Mouse (Mus musculus) liver, embryonic 12.5 days (tissue): ENCODE measurements around the gene Kdm6b. TPM values are rescaled to one million over a fixed set of nuclear protein-coding genes. Genes with fewer than 3 reads are reported as not detected.
"Not testable (repeated sequence)": the region's sequence is repeated elsewhere in the genome, so short reads cannot be mapped to it uniquely, and the experiment has no call there.

ENCODE experiments used
- ATAC-seq: fragments of 200-750 bp; cut with Nextera tagmentation; 2 replicates; pipeline ENCODE4 v1.8.0; 2017; ENCODE audit warnings: moderate number of reproducible peaks, mild to moderate bottlenecking, moderate library complexity
- H3K27ac ChIP-seq: fragments of 300-500 bp; sonication (generic); 2 replicates; pipeline ENCODE4 v1.5.1; 2016; ENCODE audit warnings: mild to moderate bottlenecking
- H3K27me3 ChIP-seq: fragments of 300-500 bp; sonication (generic); replicated peaks from 2 replicates; pipeline ENCODE4 v1.6.1; 2016; ENCODE audit warnings: mild to moderate bottlenecking, moderate library complexity
- H3K36me3 ChIP-seq: fragments of 300-500 bp; sonication (generic); 2 replicates; pipeline ENCODE4 v1.6.1; 2016; ENCODE audit warnings: mild to moderate bottlenecking, moderate library complexity
- H3K4me1 ChIP-seq: fragments of 300-500 bp; sonication (generic); 2 replicates; pipeline ENCODE4 v1.6.1; 2016
- H3K4me2 ChIP-seq: fragments of 300-500 bp; sonication (generic); 2 replicates; pipeline ENCODE4 v1.6.1; 2016; ENCODE audit warnings: mild to moderate bottlenecking, moderate library complexity
- H3K4me3 ChIP-seq: fragments of 300-500 bp; sonication (generic); 2 replicates; pipeline ENCODE4 v1.5.1; 2016; ENCODE audit warnings: mild to moderate bottlenecking, moderate library complexity
- H3K9ac ChIP-seq: fragments of 300-500 bp; sonication (generic); 2 replicates; pipeline ENCODE4 v1.6.1; 2016; ENCODE audit warnings: mild to moderate bottlenecking, moderate library complexity
- H3K9me3 ChIP-seq: fragments of 300-500 bp; sonication (generic); replicated peaks from 2 replicates; pipeline ENCODE4 v1.6.1; 2016; ENCODE audit warnings: mild to moderate bottlenecking, moderate library complexity
- WGBS: fragments of 180-500 bp; shearing (Covaris S2); methylation state at CpG from one replicate; pipeline ENCODE4 v1.1.7; 2016; ENCODE audit not compliant: insufficient replicate concordance; 5-methylcytosine and 5-hydroxymethylcytosine counted together
- polyA plus RNA-seq: library from polyadenylated mRNA; unstranded; fragments of >200 nt; fragmentation: Nextera tagmentation; extraction: Ambion mirVana; gene quantifications from 2 replicates; pipeline ENCODE4 v1.2.1, GENCODE M21; 2016

Gene Kdm6b
- polyA plus RNA-seq, 1 experiment from 2014 or later: 7.1 TPM

GRCm38 (mm10) chr11:69401210-69401637 is 12.3 kb downstream of the Kdm6b start:
- peaks cover 68% of the 10 kb centered on the region for H3K36me3 ChIP-seq
- WGBS: 27% methylated on average over 22 of the region's 22 CpGs
- no peak overlapping the region for H3K4me3 ChIP-seq
- H3K27ac ChIP-seq: no peak overlapping the region
- H3K9ac ChIP-seq: no peak overlapping the region
- H3K27me3 ChIP-seq: peaks cover 8% of the 10 kb centered on the region; the same call in 1 of the 2 replicates
- ATAC-seq: peak; percentile 72
- peak overlapping the region; percentile 36; the same call in 1 of the 2 replicates for H3K4me2 ChIP-seq
- no peaks in the 10 kb centered on the region for H3K9me3 ChIP-seq
- H3K4me1 ChIP-seq: peaks cover 44% of the 10 kb centered on the region

DNA sequence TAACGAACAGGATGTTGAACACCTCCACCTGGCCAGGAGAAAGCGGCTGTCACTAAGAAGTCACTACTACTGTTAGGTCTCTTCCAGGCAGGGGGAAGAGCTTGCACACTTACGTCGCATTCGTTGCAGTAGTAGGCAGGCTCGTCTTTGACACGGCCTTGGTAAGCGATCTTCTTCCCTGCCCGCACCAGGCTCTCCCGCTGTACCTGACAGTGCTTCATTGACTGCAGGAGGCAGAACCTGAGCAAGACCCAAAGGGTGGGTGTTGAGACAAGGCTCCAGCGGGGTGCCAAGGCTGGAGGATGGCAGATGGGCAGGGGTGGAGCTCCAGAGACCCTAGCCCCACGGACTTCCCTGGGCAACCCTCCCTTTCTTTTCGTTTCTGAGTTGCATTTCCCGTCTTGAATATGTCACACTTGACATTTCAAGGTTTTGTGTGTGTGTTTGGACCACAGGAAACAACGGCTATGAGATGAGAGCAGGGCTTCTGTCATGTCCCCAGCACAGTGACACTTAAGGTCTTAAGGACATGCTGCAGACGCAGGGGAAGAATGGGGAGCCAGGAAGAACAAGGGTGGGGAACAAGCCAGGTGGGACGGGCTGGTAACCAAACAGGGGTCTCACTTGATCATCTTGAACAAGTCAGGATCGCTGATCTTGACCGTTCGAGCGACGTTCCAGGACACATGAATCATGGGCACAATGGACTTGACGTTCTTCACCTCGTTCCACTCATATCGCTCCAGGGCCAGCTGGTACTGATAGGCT is 13.2 kb downstream of the Kdm6b start:
- H3K27ac ChIP-seq: no peak overlapping the region
- H3K4me2 ChIP-seq: peak overlapping the region; percentile 44
- no peak for ATAC-seq
- peaks cover 59% of the 10 kb centered on the region for H3K36me3 ChIP-seq
- peaks cover 8% of the 10 kb centered on the region; the same call in 1 of the 2 replicates for H3K27me3 ChIP-seq
- H3K4me3 ChIP-seq: no peak overlapping the region
- H3K4me1 ChIP-seq: peaks cover 46% of the 10 kb centered on the region
- WGBS: 80% methylated on average over 25 of the region's 25 CpGs
- no peaks in the 10 kb centered on the region for H3K9me3 ChIP-seq
- H3K9ac ChIP-seq: no peak overlapping the region

DNA sequence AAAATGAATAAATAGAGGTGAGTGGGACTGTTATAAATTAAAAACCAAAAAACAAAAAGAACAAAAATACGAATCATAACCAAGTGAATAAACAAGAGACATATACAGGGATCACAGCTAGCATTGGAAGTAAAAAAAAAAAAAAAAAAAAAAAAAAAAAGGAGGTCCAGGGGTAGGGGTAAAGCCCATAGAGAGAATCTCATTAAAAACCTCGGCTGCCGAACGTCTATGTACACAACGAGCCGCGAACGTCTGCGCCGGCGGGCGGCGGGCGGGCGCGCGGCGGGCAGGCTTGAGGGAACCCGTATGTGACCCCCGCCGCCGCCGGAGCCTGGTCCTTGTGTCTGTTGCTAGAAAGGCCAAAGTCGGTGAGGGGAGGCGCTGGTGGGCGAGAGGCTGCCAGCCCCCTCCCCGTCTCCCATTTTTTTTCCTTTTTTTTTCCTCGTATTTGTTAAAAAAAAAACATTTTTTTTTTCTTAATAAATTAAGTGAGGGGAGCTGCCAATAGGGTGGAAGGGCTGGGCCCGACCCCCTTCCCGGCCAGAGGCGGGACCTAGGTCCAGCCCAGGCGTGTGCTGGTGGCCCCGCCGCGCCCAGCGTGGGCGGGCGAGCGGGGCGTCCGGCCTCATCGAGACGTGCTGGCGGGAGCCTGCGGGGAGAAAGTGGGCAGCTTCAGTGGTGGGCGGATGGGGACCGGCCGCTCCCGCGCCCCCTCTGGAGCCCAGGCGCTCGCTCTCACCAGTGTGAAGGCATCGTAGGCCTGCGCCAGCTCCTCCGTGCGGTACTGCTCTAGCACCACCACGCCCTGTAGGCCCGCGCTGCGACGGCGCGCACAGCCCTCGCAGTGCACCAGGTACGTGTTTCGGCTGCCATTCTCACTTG is 14.0 kb downstream of the Kdm6b start:
- WGBS: 64% methylated on average over 61 of the region's 66 CpGs
- Histone ChIP-seq H3K27me3 (peaks cover 8% of the 10 kb centered on the region; the same call in 1 of the 2 replicates), H3K4me3 (peak overlapping the region; percentile 6; the same call in 1 of the 2 replicates), H3K4me2 (peak overlapping the region; percentile 94), H3K36me3 (peaks cover 51% of the 10 kb centered on the region), H3K27ac (no peak overlapping the region), H3K4me1 (peaks cover 48% of the 10 kb centered on the region), H3K9me3 (no peaks in the 10 kb centered on the region), H3K9ac (no peak overlapping the region)
- no peak for ATAC-seq

GRCm38 (mm10) chr11:69398486-69399200 is 14.8 kb downstream of the Kdm6b start:
- H3K9ac ChIP-seq: peak overlapping the region; percentile 59; the same call in 1 of the 2 replicates
- H3K4me2 ChIP-seq: peak overlapping the region; percentile 94
- H3K9me3 ChIP-seq: no peaks in the 10 kb centered on the region
- H3K36me3 ChIP-seq: peaks cover 43% of the 10 kb centered on the region
- no peak for ATAC-seq
- H3K4me1 ChIP-seq: peaks cover 52% of the 10 kb centered on the region
- H3K27ac ChIP-seq: peak overlapping the region; percentile 95
- 43% methylated on average over 21 of the region's 21 CpGs for WGBS
- H3K27me3 ChIP-seq: peaks cover 8% of the 10 kb centered on the region; the same call in 1 of the 2 replicates
- peak overlapping the region; percentile 79; the same call in 1 of the 2 replicates for H3K4me3 ChIP-seq

DNA sequence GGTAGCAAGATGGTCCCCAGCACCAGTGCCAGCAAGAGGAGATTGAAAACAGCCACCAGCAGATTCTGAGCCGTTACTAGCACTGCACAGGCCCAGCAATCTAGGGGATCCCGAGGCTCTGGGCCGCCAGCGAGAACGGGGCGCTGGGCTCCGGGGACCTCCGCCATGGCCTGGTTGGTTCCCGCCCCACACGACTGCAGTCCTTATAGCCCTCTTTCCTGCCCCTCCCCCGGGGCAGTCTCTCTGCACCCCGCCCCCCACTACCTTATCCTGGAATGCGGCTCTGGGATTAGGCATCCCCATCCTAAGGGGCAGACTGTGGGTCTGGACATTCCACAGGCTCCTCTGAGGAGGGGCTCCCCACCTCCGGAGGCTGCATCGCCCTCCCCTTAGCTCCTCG is 15.4 kb downstream of the Kdm6b start, which contains the start of gene Tmem88:
Gene Tmem88, minus strand, starts transcription at position 176 of the 400 bp plus-strand sequence.
- peak within 1 kb of the TSS; percentile 91 for H3K9ac ChIP-seq
- ATAC-seq: no peak
- peak within 1 kb of the TSS; percentile 79 for H3K4me3 ChIP-seq
- peak within 1 kb of the TSS; percentile 94 for H3K4me2 ChIP-seq
- H3K9me3 ChIP-seq: no peaks in the 10 kb centered on the region
- WGBS: 19% methylated on average over 16 of the region's 16 CpGs
- H3K27me3 ChIP-seq: peaks cover 8% of the 10 kb centered on the region; the same call in 1 of the 2 replicates
- peaks cover 52% of the 10 kb centered on the region for H3K4me1 ChIP-seq
- H3K27ac ChIP-seq: peak within 1 kb of the TSS; percentile 95
- H3K36me3 ChIP-seq: peaks cover 37% of the 10 kb centered on the region

- peak overlapping the region; percentile 59 for H3K9ac ChIP-seq
- H3K4me2 ChIP-seq: peak overlapping the region; percentile 94
- H3K9me3 ChIP-seq: no peaks in the 10 kb centered on the region
- ATAC-seq: no peak
- H3K27me3 ChIP-seq: peaks cover 8% of the 10 kb centered on the region; the same call in 1 of the 2 replicates
- peak overlapping the region; percentile 95 for H3K27ac ChIP-seq
- peaks cover 52% of the 10 kb centered on the region for H3K4me1 ChIP-seq
- WGBS: 25% methylated on average over 24 of the region's 24 CpGs
- peaks cover 35% of the 10 kb centered on the region for H3K36me3 ChIP-seq
- peak overlapping the region; percentile 79 for H3K4me3 ChIP-seq
These were observed 15.9 kb downstream of the Kdm6b start for GRCm38 (mm10) chr11:69397581-69398057.

- no peak for ATAC-seq
- Histone ChIP-seq H3K9me3 (no peaks in the 10 kb centered on the region), H3K36me3 (peaks cover 34% of the 10 kb centered on the region), H3K9ac (peak overlapping the region; percentile 91), H3K4me2 (peak overlapping the region; percentile 94), H3K4me3 (peak overlapping the region; percentile 79), H3K27ac (peak overlapping the region; percentile 95), H3K4me1 (peaks cover 52% of the 10 kb centered on the region), H3K27me3 (peaks cover 8% of the 10 kb centered on the region; the same call in 1 of the 2 replicates)
- 9% methylated on average over 11 of the region's 11 CpGs for WGBS
These were observed 16.7 kb downstream of the Kdm6b start for GRCm38 (mm10) chr11:69396772-69397171.

GRCm38 (mm10) chr11:69395634-69396373 is 17.7 kb downstream of the Kdm6b start:
- 1% methylated on average over 48 of the region's 48 CpGs for WGBS
- H3K27ac ChIP-seq: peak overlapping the region; percentile 95
- H3K9ac ChIP-seq: peak overlapping the region; percentile 91
- H3K4me1 ChIP-seq: peaks cover 45% of the 10 kb centered on the region
- peak overlapping the region; percentile 79 for H3K4me3 ChIP-seq
- peak overlapping the region; percentile 94 for H3K4me2 ChIP-seq
- H3K36me3 ChIP-seq: peaks cover 25% of the 10 kb centered on the region
- no peaks in the 10 kb centered on the region for H3K9me3 ChIP-seq
- peaks cover 8% of the 10 kb centered on the region; the same call in 1 of the 2 replicates for H3K27me3 ChIP-seq
- ATAC-seq: peak; percentile 86

DNA sequence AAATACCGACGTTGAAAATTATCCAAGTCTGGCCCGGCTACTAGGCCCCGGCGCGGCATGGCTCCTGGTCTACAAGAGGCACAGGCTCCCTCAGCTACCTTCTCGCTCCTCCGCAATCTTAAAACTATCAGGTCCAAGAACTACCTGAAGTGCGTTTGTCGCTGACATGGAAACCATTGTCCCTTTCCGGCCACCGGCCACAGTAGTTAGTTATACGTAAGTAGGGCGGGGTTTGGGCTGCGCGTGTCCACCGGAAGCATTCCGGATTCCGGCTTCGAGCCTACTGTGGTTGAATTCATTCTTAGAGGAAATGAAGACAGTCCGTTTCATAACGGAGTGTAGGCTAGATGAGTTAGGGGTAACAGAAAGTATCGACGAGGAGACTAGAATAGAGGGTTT is 18.2 kb downstream of the Kdm6b start, which contains the start of the genes Naa38 and Cyb5d1:
Gene Naa38, plus strand, starts transcription at position 253 of the 399 bp plus-strand sequence.
Gene Cyb5d1, minus strand, starts transcription at position 397 of the 399 bp plus-strand sequence.
- peak; percentile 76 for ATAC-seq
- Histone ChIP-seq H3K36me3 (peaks cover 19% of the 10 kb centered on the region), H3K4me1 (peaks cover 44% of the 10 kb centered on the region), H3K4me3 (peak within 1 kb of the TSS; percentile 79), H3K27ac (peak within 1 kb of the TSS; percentile 95), H3K4me2 (peak within 1 kb of the TSS; percentile 94), H3K9ac (peak within 1 kb of the TSS; percentile 91)
- H3K27me3 ChIP-seq, H3K9me3 ChIP-seq: not testable (repeated sequence)
- WGBS: under 1% methylated on average over 21 of the region's 24 CpGs

DNA sequence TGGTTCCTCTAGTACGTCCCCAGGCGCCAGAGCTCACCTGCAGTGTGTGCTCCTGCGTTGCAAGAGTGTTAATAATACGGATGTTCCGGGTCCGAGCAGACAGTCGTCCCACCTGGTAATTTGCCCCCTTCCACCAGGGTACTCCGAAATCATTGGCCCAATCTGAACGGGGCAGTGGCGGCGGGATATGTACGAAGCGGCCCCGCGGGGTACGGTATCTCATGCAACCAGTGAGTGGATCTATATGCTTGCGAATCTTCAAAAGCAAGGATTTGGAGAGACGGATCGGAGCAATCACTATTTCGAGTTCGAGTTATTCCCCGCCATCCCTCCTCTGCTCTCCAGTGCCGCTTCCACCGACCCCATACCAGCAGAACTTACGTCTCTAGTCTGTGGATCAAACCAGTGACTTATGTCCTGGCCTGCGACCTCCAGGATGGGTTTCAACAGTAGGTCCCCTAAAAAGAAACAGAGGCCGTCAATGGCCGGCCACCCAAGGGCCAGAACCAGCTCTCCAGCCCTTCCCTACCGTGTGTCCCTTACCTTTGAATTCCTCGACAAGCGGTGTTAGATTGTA is 18.8 kb downstream of the Kdm6b start:
- H3K4me1 ChIP-seq: peaks cover 44% of the 10 kb centered on the region
- H3K4me3 ChIP-seq: peak overlapping the region; percentile 79
- peaks cover 14% of the 10 kb centered on the region for H3K36me3 ChIP-seq
- peak overlapping the region; percentile 94 for H3K4me2 ChIP-seq
- peak overlapping the region; percentile 95 for H3K27ac ChIP-seq
- H3K9ac ChIP-seq: peak overlapping the region; percentile 91
- WGBS: 1% methylated on average over 31 of the region's 31 CpGs
- not testable (repeated sequence) for H3K9me3 ChIP-seq, ATAC-seq, H3K27me3 ChIP-seq
